Mouse (Mus musculus) T-helper 2 cell (primary cell): ENCODE data around the gene Gm7168.
"Not testable (repeated sequence)": the region's sequence is repeated elsewhere in the genome, so short reads cannot be mapped to it uniquely, and the experiment has no call there.

Experiments
- in situ Hi-C: fragments of 300-600 bp; cut with MboI, MseI; formaldehyde crosslinking; loops from one replicate; pipeline ENCODE4 v1.15.1; 2025; ENCODE audit warnings: high pct_unique_total_duplicates

Gm7168 gene

DNA sequence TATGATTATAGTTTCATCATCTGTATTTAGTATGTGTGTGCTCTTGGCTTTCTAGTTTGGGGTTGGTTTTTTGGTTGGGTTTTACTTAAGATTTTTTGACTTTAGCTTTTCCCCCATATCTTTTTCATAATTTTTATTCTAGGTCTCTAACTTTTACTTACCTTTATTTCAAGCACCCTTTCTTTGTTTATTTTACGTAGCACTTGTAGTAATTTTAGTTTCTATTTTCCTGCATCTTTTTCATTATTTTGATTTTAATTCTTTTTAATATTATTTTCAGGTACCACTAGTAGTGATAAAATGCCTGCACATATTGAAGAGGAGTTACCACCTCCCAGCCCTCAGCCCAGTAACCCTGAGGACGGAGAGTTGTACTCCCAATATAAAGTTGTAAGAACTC is at the start of gene Gm7168:
TSS of gene Gm7168 (plus strand) at position 301 of the 400 bp plus-strand sequence.
- in situ Hi-C loops, result loop anchor here (25.0 kb wide), 1 partner anchor 361 kb away; no protein-coding TSS in a partner anchor

DNA sequence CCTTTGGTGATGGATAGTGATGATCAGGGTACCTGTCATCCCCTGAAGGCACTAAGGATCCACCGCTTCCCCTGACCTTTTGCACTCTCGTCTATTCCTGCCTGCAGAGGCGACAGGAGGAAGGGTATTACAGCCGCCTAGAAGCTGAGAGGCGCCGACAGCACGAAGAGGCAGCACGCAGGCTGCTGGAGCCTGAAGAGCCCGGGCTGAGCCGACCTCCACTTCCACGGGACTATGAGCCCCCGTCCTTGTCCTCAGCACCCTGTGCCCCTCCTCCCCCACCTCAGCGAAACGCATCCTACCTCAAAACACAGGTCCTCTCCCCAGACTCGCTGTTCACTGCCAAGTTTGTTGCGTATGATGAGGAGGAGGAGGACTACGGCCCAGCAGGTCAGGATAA is 49.3 kb upstream of the Gm7168 start:
- in situ Hi-C loops, result no loop called here

DNA sequence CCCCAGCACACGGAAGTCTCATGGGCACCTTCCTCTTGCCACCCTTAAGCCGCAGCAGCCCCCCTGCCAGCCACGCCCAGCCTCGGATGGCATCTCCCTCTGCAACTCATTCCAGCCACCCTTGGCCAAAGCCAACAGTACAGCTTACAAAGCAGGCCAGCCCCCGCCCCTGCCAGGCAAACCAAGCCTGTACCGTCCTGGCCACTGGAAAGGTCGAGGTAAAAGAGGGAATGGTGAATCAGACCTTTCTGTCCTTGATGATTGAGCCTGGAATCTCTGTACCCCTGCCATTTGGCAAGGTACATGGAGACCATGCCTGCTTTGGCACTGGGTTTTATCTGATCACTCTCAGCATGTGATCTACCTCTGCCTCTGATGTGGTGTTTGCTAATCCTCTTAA is 48.9 kb upstream of the Gm7168 start:
- in situ Hi-C loops, result no loop called here

DNA sequence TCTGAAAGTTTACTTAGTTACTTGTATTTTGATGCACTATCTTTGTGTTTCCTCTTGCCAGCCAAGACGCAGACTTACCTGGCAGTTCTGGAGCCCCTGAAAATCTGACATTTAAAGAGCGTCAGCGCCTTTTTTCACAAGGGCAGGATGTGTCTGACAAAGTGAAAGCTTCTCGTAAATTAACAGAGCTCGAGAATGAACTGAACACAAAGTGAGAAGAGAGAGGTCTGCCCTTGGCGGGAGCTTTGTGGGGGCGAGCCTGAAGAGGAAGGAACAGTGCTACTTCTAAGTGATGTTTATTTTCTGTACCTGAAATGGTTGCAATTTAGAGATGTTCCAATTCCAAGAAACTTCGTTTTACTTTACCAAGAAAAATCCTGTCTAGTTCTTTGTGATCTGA is 44.4 kb upstream of the Gm7168 start:
- in situ Hi-C loops, result no loop called here

DNA sequence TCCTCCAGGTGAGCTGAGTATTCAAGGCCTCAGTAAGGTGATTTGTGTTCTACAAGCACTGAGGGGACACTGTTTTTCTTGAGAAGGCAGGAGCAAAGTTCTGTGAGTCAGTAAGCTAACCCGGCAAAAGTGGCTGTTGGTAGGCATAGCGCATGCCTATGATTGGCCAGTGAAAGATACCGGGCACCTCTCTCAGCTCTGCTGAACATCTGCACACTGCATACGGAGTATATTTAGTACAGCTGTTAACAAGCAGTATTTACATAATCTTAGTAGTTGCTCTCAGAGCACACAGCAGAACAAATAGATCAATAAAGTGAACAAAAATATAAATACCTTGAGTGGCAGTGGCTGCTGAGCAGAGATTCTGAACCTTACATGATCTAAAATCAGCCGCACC is 41.1 kb upstream of the Gm7168 start:
- in situ Hi-C loops, result no loop called here

DNA sequence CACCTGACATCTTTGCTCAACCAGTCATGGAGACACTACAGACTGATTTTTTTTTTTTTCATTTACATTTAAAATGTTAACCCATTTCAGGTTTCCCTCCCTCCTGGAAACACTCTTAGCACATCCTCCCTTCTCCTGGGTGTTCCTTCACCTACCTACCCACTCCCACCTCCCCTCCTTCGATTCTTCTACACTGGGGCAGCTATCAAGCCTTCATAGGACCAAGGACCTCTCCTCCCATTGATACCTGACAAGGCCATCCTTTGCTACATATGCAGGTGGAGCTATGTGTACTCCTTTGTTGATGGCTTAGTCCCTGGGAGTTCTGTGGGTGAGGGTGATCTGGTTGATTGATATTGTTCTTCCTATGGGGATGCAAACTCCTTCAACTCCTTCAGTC is 40.5 kb upstream of the Gm7168 start:
- in situ Hi-C loops, result no loop called here

DNA sequence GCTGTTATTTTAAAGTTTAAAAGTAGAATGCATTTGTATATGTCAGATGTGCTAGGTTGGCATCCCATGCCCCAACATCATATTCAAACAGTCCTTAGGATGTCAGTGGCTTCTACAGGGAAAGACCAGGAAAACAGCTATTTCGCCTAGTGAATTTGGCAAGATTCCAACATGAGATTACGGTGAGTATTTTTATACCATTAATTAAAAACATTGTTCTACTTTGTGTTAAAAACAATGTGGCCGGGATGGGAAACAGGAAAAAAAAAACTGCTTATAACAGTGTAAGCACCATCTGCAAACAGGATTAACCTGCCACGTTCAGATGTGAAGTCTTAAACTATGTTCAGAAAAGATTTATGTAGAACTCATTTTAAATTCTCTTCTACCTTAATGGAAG is 34.2 kb upstream of the Gm7168 start:
- in situ Hi-C loops, result no loop called here

DNA sequence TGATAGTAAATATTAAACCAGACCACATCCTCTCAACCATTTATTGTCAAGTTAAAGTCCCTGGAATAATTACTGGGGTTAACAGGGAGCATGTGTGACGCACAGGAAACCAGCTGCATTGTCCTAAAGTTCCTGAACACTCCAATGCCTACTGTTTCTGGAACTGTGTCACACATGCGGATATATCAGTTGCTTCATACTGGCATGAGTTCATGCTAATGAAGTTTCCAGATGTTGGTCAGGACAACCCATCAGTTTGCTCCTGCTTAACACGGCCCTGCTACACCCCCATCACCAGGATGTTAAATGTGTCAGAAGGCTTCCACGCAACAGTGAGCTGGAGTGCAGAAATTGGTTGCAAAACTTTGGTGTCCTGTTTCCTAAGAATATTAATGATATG is 33.6 kb upstream of the Gm7168 start:
- in situ Hi-C loops, result no loop called here

DNA sequence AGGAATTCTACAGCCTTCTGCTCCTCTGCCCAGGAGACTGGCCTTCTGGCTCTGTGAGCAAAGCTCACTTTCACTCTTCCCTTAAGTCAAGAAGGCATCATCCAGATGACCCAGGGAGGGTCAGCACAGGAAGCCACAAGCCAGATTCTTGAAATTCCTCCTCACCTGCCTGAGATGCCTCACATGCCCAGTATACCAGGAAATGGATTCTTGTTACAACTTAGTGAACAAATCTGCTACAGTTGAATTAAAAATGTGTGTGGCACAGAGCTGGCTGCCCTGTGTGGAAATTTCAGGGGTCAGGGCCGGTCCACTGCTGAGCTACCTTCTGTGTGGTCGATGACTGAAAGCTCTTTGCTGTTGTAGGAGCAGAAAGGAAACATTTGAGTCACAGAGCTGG is 27.4 kb upstream of the Gm7168 start:
- in situ Hi-C loops, result no loop called here

DNA sequence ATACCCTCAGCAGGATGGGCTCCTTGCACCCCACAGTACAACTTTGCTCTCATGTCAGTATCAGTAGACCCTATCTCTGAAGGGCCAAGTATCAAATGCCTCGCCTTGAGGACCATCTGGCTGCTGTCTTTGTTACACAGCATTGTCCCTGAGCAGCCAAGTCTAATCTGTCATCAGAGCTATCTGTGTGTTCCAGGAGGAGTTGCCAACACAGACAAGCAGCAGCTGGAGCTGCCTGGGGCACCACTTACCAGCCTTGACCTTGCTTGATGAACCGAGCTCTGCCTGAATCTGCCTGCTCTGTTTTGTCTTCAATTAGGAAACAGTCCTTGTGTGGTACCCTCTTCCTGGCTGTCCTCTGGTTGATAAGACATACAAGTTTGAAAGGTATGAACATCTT is 24.8 kb upstream of the Gm7168 start:
- in situ Hi-C loops, result no loop called here

DNA sequence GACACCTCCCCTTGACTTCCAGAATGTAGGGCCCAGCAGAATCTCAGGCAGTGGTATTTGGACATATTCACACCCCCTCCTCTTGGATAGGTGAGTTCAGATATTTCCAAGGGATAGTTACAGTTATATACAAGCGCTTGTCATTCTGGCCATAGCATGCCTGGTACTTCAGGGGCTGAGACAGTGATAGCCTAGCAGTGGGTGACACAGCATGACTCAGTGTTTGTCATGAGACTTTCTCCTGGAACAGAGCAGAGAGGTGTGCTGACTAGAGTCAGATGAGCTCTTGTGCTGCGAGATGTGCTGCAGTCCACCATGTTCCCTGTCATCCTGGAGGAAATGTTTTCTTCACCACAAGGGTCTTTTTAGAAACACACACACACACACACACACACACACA is 23.6 kb upstream of the Gm7168 start:
- in situ Hi-C loops, result no loop called here

DNA sequence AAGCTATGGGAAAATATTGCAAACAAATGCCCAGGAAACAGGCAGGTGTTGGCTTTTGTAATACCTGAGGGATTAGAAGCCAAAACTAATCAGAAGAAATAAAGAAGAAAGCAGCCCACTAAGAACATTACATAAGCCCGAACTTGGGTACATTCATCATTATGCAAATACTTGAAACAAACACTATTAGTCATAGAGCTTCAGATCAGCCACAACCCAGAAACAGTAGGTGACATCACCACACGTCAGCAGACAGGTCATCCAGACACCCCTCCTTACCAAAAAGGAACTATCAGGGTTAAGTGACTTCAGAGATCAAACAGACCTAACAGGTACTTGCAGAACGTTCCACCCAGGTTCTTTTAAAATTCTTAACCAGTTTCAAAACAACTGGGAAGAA is 22.2 kb upstream of the Gm7168 start:
- in situ Hi-C loops, result loop anchor here (25.0 kb wide), 1 partner anchor 339 kb away; no protein-coding TSS in a partner anchor

DNA sequence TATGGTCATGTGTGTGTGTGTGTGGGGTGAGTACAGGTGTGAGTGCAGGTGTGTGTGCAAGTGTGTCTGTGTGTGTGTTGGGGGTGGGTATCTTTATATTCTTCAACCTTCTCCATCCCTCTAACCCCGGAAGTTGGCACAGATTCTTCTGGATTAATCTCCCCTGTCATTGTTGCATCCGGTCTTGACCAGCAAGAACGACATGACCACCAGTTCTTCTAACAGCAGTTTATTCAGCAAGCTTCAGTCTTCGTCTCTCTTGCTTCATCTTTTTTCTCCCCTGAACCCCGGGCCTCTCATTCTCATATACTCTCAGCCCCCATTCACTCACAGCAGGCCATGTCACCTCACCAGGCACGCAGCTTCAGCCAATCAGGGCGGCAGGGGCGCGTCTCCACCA is 17.8 kb upstream of the Gm7168 start:
- in situ Hi-C loops, result loop anchor here (25.0 kb wide), 1 partner anchor 343 kb away; no protein-coding TSS in a partner anchor

DNA sequence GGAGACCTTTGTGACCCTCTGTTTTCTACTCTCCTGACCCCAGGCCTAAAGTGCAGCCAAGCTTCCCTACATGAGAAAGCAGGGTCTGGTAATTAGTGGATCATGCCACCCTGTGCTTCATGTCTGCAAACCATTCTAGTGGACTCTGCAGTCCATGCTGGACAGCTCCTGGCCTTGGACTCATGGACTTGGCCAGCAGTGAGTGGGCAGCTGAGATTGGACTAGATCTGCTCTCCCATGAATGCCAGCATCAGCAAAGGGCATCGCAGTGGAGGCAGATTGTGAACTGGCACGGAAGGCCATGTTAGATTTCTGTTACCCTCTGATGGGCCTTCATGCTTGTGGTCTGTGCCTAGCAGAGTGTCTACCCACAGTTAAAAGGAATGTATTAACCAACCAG is 12.8 kb upstream of the Gm7168 start:
- in situ Hi-C loops, result loop anchor here (25.0 kb wide), 1 partner anchor 348 kb away; no protein-coding TSS in a partner anchor

DNA sequence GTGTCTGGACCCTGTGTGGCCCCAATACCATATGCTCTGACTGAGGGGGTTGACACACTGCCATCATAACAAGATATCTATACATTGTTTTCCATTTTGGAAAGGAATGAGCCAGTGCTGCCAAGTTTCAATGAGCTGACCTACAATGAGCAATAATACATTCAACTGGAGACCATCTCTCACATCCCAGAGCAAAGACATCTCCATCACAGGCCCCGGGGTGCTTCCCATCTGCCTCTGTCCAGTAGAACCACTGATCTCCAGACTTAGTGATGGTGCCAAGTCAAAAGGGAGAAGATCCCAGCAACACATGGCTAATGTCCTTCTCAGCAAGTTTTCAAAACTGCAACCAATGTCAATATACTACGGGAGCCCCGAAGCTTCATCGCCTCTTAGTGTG is 10.4 kb upstream of the Gm7168 start:
- in situ Hi-C loops, result loop anchor here (25.0 kb wide), 1 partner anchor 350 kb away; no protein-coding TSS in a partner anchor

DNA sequence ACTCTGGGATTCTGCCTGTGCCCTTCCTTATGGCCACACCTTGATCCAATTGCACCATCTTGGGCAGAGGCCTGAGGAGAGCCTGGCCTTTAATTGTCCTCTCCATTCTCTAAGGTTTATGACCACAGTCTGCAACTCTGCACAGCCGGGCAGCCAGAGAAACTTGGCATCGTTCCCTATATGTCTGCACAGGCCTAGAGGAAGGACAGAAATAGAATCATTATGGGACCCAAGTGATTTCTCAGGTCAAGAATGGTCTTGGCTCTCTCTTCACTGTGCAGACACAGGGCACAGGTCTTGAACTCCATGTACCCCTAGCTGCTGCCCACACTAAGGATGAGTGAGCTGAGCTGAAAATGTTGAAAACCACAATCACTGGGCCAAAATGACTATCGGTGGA is 9.5 kb upstream of the Gm7168 start:
- in situ Hi-C loops, result loop anchor here (25.0 kb wide), 1 partner anchor 351 kb away; no protein-coding TSS in a partner anchor

DNA sequence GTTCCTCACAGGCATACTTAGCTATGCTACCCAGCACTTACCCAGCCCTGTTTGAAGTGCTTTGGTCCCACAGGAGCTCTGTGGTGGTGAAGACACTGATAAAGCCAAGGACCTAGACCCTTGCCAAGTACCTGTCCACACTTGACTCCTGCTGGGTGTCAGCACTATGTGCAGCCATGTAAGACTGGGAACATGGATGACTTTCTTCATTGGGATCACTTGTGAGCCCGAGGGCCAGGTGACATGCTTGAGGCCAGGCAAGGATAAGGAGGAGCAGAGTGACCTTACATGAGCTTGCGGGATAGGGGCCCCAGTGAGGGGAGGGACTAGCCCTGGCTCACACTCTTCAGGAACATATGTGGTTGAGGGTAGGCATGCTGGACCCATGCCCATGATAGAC is 8.9 kb upstream of the Gm7168 start:
- in situ Hi-C loops, result loop anchor here (25.0 kb wide), 1 partner anchor 352 kb away; no protein-coding TSS in a partner anchor

DNA sequence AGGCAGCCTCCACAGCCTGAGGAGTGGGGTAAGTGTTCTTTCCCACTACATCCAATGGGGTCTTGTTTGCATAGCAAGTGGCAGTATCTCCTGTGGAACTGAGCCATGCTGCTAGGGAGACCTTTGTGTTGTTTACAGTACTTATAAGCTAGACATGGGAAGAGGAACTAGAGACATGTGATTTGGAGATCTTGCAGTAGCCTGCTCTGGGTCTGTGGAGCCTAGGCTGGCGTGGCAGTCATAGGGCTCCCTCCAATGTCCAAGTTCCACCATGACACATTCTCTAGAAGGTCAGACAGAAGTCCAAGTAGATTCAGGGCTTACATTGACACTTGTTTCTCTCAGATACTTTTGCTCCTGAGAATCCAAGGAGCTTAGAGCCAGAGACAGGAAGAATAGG is 7.7 kb upstream of the Gm7168 start:
- in situ Hi-C loops, result loop anchor here (25.0 kb wide), 1 partner anchor 353 kb away; no protein-coding TSS in a partner anchor

DNA sequence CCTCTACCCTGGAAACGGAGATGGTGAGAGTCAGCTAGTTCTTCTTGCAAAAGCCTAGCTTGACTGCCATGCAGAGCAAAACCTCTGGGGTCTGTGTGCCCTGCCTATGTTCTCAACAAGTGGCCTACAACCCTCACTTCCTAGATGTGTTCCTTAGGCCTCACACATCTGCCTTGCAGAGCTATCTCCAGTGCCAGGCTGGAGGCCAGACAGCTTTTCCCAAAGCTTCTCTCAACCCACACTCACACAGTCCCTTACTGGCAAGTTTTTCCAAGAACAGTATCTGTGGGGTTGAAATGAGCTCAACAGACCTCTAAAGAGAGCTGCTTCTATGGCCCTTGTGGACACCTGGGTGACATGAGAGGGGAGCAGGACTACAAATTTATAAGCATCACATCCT is 3.4 kb downstream of the Gm7168 start:
- in situ Hi-C loops, result not testable (repeated sequence)

DNA sequence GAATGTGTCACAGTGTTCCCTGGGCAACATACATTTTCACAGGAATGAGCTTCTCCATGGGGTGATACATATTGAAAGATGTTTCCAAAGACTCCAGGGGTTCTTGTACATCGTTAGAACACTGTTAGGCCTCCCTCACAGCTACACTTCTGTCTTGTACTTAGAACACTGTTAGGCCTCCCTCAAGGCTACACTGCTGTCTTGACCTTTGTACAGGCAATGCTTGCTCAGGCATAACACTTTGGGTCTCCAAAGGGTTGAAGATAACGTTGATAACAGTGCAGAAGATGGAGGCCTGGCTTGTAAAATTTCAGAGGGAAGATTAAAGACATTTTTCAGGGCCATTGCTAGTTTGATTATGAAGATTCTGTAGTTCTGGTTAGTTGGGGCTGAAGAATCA is 10.0 kb downstream of the Gm7168 start:
- in situ Hi-C loops, result not testable (repeated sequence)

DNA sequence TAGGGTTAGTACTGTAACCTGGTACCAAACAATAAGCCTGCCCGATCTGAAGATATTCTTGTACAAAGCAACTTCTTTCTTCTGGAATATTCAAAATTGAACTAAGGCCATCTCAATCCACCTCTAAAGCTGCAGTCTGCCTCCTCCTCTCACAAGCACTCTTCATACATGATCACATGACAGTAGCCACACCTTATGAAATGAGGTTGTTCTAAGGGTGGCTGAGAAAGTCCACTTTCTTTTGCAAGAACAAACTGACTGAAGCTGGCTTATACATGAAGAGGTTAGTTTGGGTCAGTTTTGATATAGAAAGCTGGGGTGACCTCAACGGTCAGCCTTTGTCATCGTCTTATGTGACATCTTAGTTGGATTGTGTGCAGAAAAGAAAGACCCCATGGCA is 14.1 kb downstream of the Gm7168 start:
- in situ Hi-C loops, result not testable (repeated sequence)

DNA sequence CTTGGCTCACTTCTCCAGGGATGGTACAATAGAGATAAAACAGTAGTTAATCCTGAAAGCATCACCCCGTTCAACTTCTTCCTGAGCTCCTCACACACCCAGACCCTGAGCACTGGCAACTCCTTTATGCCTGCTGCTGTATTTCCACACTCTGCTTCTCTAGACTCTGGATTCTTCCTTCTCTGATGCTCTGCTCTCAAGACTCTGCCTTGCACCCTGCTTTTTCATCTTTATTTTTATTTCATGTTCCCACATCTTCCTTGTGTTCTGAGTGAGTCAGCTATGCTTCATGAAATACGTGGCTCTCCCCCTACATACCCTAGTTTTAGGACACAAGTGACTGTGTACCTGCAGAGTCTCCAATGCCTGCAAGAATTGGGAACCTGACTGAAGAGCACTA is 16.9 kb downstream of the Gm7168 start:
- in situ Hi-C loops, result not testable (repeated sequence)

DNA sequence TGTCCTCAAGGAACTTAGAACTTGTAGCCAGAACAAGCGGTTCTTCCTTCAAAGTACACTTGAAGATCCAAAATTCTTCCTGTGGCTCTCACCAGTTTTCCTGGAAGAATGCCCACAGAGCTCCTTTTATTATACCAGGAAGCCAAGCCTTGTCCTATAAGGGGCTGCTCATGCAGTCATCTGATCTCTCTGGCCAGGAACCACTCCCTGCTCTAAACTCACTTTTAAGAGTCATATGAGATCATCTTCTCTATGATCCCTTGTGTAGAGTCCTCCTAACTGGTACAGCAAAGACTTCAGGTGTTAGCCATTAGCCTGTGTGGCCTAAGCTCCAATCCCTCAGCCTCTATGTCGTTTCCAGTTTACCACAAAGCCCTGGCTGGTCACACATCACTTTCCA is 21.7 kb downstream of the Gm7168 start:
- in situ Hi-C loops, result not testable (repeated sequence)

DNA sequence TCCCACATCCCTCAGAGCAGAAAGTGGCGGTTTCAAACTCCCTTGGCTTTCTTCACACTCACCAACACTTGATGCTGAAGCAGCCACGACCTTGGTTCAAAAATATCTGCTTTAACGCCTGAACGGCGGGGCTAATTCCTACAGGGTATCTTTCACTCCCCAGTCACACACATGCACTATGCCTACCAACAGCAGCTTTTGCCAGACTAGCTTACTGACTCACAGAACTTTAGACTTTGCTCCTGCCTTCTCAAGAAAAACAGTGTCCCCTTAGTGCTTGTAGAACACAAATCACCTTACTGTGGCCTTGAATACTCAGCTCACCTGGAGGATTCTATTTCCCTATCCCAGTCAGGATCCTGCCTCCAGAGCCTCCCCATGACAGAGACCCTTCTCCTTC is 22.6 kb downstream of the Gm7168 start:
- in situ Hi-C loops, result not testable (repeated sequence)
